Mouse (Mus musculus) heart, postnatal 0 days (tissue): ENCODE measurements around the gene Svs5.
"Not testable (repeated sequence)": the region's sequence is repeated elsewhere in the genome, so short reads cannot be mapped to it uniquely, and the experiment has no call there.

ENCODE experiments used
- CTCF ChIP-seq: IDR thresholded peaks from 2 replicates; pipeline ENCODE4 v1.5.1; 2016; ENCODE audit warnings: antibody characterized with exemption, control low read depth, low read depth
- EP300 ChIP-seq: IDR thresholded peaks from 2 replicates; pipeline ENCODE4 v1.6.1; 2016; ENCODE audit warnings: antibody characterized with exemption, low read depth

DNA sequence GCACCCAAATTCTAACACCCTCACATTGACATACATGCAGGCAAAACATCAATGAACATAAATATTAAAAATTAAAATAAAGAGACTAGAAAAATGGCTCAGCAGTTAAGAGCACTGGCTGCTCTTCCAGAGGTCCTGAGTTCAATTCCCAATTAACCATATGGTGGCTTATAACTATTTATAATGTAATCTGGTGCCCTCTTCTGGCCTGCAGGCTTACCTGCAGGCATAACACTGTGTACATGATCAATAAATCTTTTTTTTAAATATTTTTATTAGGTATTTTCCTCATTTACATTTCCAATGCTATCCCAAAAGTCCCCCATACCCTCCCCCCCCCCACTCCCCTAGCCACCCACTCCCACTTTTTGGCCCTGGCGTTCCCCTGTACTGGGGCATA lies 11.2 kb downstream of the Svs5 start:
- TF ChIP-seq CTCF, result 0 out of 2 replicates have a peak, but pooled peaks have one; percentile 5
- not testable (repeated sequence) for TF ChIP-seq EP300
